In the genomic region with DNA sequence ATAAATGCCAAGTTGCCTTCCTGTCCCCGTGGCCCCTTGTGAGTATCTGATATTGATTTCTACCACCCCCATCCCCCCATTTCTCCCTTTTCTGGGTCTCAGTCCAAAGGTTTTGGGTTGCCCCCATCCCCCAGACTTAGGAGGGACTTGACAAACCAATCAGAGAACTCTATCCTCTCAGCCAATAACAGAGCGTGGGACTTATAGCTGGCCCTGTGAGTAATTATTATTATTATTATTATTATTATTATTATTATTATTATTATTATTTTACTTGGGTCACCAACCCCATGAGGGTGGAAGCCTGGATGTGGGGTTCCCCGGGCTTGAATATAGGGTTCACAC, we compare ENCODE assay signal across 10 mouse cellular contexts. TPM values are rescaled to one million over a fixed set of nuclear protein-coding genes. Genes with fewer than 3 reads are reported as not detected.
DNase-seq lines count a peak whose midpoint lies in the region; ATAC-seq and TF ChIP-seq lines count a peak whose summit lies in the region.
"Had no signal": no experiment of that assay in that cellular context is flagged by ENCODE, and none has a peak within 500 bp of the region (broad histone marks: within the 10 kb centered on the region; RNA-seq: fewer than 3 reads in every experiment).

No protein-coding gene starts in this region.

- H3K4me1 ChIP-seq in heart, embryonic 15.5 days (replicated peaks) = peaks cover 49% of the 10 kb centered on the region
- H3K4me1 ChIP-seq in lung, postnatal 0 days (ENCODE audit: insufficient read depth, low read depth, low read length) = peaks cover 7% of the 10 kb centered on the region; the same call in 1 of the 2 replicates
- peaks cover 72% of the 10 kb centered on the region for H3K4me1 ChIP-seq in limb, embryonic 12.5 days (replicated peaks)
- peaks cover 30% of the 10 kb centered on the region for H3K4me1 ChIP-seq in stomach, embryonic 15.5 days

- TF ChIP-seq CTCF in lung, postnatal 0 days (IDR thresholded peaks at IDR 0.05) = no peak

- no peak for ATAC-seq in heart, embryonic 15.5 days (replicated peaks; ENCODE audit: insufficient number of reproducible peaks, insufficient read depth, low FRiP score, low read depth)
- no peak for ATAC-seq in lung, postnatal 0 days
- no peak for ATAC-seq in limb, embryonic 12.5 days (ENCODE audit: insufficient number of reproducible peaks, insufficient read depth, low FRiP score, low TSS enrichment, low read depth)
- no peak for ATAC-seq in stomach, embryonic 15.5 days (ENCODE audit: insufficient read depth, low FRiP score, low read depth)

- H3K27me3 ChIP-seq in heart, embryonic 15.5 days = 0 out of 2 replicates have a peak, but pooled peaks cover 4% of the 10 kb centered on the region
- no peaks in the 10 kb centered on the region for H3K27me3 ChIP-seq in lung, postnatal 0 days (replicated peaks; ENCODE audit: insufficient read depth, low read length)
- no peaks in the 10 kb centered on the region for H3K27me3 ChIP-seq in limb, embryonic 12.5 days
- H3K27me3 ChIP-seq in stomach, embryonic 15.5 days (replicated peaks) = no peaks in the 10 kb centered on the region

- peak overlapping the region; percentile 49; the same call in 1 of the 2 replicates for H3K4me2 ChIP-seq in heart, embryonic 15.5 days
- H3K4me2 ChIP-seq in lung, postnatal 0 days (replicated peaks; ENCODE audit: low read depth, low read length) = peak overlapping the region; percentile 36
- peak overlapping the region; percentile 47 for H3K4me2 ChIP-seq in limb, embryonic 12.5 days
- peak overlapping the region; percentile 41 for H3K4me2 ChIP-seq in stomach, embryonic 15.5 days

- no peak overlapping the region; the same call in 1 of the 2 replicates for H3K4me3 ChIP-seq in heart, embryonic 15.5 days
- no peak overlapping the region for H3K4me3 ChIP-seq in lung, postnatal 0 days (ENCODE audit: low read depth, low read length)
- peak overlapping the region; percentile 15; the same call in 1 of the 2 replicates for H3K4me3 ChIP-seq in limb, embryonic 12.5 days (replicated peaks)
- no peak overlapping the region for H3K4me3 ChIP-seq in stomach, embryonic 15.5 days (replicated peaks)

- WGBS in heart, embryonic 15.5 days = 45% methylated on average over 3 of the region's 3 CpGs
- 61% methylated on average over 3 of the region's 3 CpGs for WGBS in lung, postnatal 0 days
- 32% methylated on average over 3 of the region's 3 CpGs for WGBS in limb, embryonic 12.5 days
- WGBS in stomach, embryonic 15.5 days = 58% methylated on average over 3 of the region's 3 CpGs

- no peak for TF ChIP-seq EP300 in lung, postnatal 0 days (IDR thresholded peaks at IDR 0.05)

- DNase-seq in heart, adult 9 months (ENCODE audit: low spot score in 2 of 2) = no peak
- no peak for DNase-seq in lung, postnatal 0 days (ENCODE audit: low spot score)
- no peak for DNase-seq in lung, postnatal 4 days
- DNase-seq in adrenal gland, postnatal 36 days = no peak
- DNase-seq in layer of hippocampus, postnatal 10 days (ENCODE audit: low spot score in 2 of 2) = no peak
- DNase-seq: thymus, postnatal 4 days had no signal

- peak overlapping the region; percentile 91 for H3K27ac ChIP-seq in heart, embryonic 15.5 days
- peak overlapping the region; percentile 79 for H3K27ac ChIP-seq in lung, postnatal 0 days (ENCODE audit: low read length)
- H3K27ac ChIP-seq in limb, embryonic 12.5 days = peak overlapping the region; percentile 96
- peak overlapping the region; percentile 87 for H3K27ac ChIP-seq in stomach, embryonic 15.5 days
- H3K27ac ChIP-seq: macrophage had no signal

- no peak overlapping the region for H3K9ac ChIP-seq in heart, embryonic 15.5 days
- no peak overlapping the region for H3K9ac ChIP-seq in lung, postnatal 0 days (replicated peaks; ENCODE audit: low read depth)
- no peak overlapping the region for H3K9ac ChIP-seq in limb, embryonic 12.5 days (replicated peaks)
- H3K9ac ChIP-seq in stomach, embryonic 15.5 days = no peak overlapping the region

- no peaks in the 10 kb centered on the region for H3K36me3 ChIP-seq in heart, embryonic 15.5 days
- no peaks in the 10 kb centered on the region for H3K36me3 ChIP-seq in lung, postnatal 0 days (ENCODE audit: insufficient read depth, low read length)
- no peaks in the 10 kb centered on the region for H3K36me3 ChIP-seq in limb, embryonic 12.5 days
- no peaks in the 10 kb centered on the region for H3K36me3 ChIP-seq in stomach, embryonic 15.5 days

- H3K9me3 ChIP-seq in heart, embryonic 15.5 days (replicated peaks) = no peaks in the 10 kb centered on the region
- no peaks in the 10 kb centered on the region for H3K9me3 ChIP-seq in lung, postnatal 0 days (ENCODE audit: low read length)
- H3K9me3 ChIP-seq in limb, embryonic 12.5 days = no peaks in the 10 kb centered on the region
- no peaks in the 10 kb centered on the region for H3K9me3 ChIP-seq in stomach, embryonic 15.5 days

RNA-seq across cellular contexts. Expression of gene Snai1, which starts 27.3 kb away (rescaled TPM):
- polyA plus RNA-seq in heart, embryonic 15.5 days (2015; fragmentation: Nextera tagmentation; extraction: Ambion mirVana) = 14.0 and 19.5 TPM in 2 replicates
- polyA plus RNA-seq in lung, postnatal 0 days (2015; fragmentation: Nextera tagmentation; extraction: Ambion mirVana) = 55.4 and 63.0 TPM in 2 replicates
- 69.0 and 82.0 TPM in 2 replicates for polyA plus RNA-seq in limb, embryonic 12.5 days (2016; fragmentation: Nextera tagmentation; extraction: Ambion mirVana)
- polyA plus RNA-seq in stomach, embryonic 15.5 days (2015; fragmentation: Nextera tagmentation; extraction: Ambion mirVana) = 13.6 and 16.0 TPM in 2 replicates
- 10 to 100 TPM in 1 of 2 experiments, 1 to 10 TPM in 1; 5.4 to 11.2 TPM for total RNA-seq in adrenal gland, postnatal 36 days (2021)
- total RNA-seq in layer of hippocampus, postnatal 10 days (2021) = 1 to 10 TPM; 1.5 to 1.7 TPM
- polyA plus RNA-seq: macrophage had no signal
